Mouse (Mus musculus) bone marrow macrophage, adult 2 months (primary cell): ENCODE data around the gene Ceacam19.

Source experiments
- CTCF ChIP-seq: IDR thresholded peaks from 2 replicates; pipeline ENCODE4 v1.5.1; 2012; ENCODE audit warnings: low read depth, mild to moderate bottlenecking, low read length, moderate library complexity
- POLR2A ChIP-seq: IDR thresholded peaks from 2 replicates; pipeline ENCODE4 v1.6.1; 2012; ENCODE audit warnings: mild to moderate bottlenecking, low read depth, low read length, borderline replicate concordance

DNA sequence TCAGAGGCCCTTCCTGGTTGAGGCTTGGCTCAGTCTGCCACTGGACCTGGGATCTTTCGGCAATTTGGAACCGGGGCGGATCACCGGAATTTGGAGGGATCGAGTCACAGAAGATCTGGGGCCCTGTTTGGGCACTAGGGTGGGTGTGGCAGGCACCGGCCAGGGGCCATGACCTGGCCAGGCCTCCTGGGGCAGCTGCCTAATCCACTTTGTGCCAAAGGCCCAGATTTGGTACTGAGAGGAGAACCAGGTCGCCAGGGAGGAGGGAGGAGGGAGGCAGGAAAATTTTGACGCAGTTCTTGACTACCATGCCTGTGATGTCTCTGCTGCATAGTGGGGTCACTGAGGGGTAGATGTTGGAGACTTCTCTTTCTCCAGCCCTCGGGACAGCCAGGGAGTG, 26.6 kb downstream of the Ceacam19 start, which contains the start of gene Ceacam16:
- TF ChIP-seq POLR2A (no peak), CTCF (no peak)
